Mouse (Mus musculus) lung, embryonic 15.5 days (tissue): ENCODE measurements at regions not wholly inside any gene's neighbourhood (a gene's known extent, or its start where the extent isn't known, plus 50 kb on each side); places are given as distances from the start of the nearest gene placed in this dataset.
A peak's percentile ranks its signal among the peaks of the same experiment; 100 is the strongest.

ENCODE experiments used
- ATAC-seq: fragments of 200-750 bp; cut with Nextera tagmentation; 2 replicates; pipeline ENCODE4 v1.8.0; 2017; ENCODE audit warnings: moderate number of reproducible peaks, borderline replicate concordance; ENCODE audit not compliant: low FRiP score, low TSS enrichment; ENCODE audit errors: extremely low read depth
- H3K27ac ChIP-seq: fragments of 300-500 bp; sonication (generic); 2 replicates; pipeline ENCODE4 v1.5.1; 2015; ENCODE audit warnings: moderate library complexity, mild to moderate bottlenecking, inconsistent platforms
- H3K27me3 ChIP-seq: fragments of 300-500 bp; sonication (generic); 2 replicates; pipeline ENCODE4 v1.6.1; 2015; ENCODE audit warnings: inconsistent platforms
- H3K36me3 ChIP-seq: fragments of 300-500 bp; sonication (generic); 2 replicates; pipeline ENCODE4 v1.6.1; 2015; ENCODE audit warnings: inconsistent platforms
- H3K4me1 ChIP-seq: fragments of 300-500 bp; sonication (generic); 2 replicates; pipeline ENCODE4 v1.6.1; 2015; ENCODE audit warnings: inconsistent platforms
- H3K4me2 ChIP-seq: fragments of 300-500 bp; sonication (generic); 2 replicates; pipeline ENCODE4 v1.6.1; 2015; ENCODE audit warnings: inconsistent platforms, mild to moderate bottlenecking, moderate library complexity
- H3K4me3 ChIP-seq: fragments of 300-500 bp; sonication (generic); 2 replicates; pipeline ENCODE4 v1.5.1; 2015; ENCODE audit warnings: mild to moderate bottlenecking, inconsistent platforms
- H3K9ac ChIP-seq: fragments of 300-500 bp; sonication (generic); 2 replicates; pipeline ENCODE4 v1.6.1; 2015; ENCODE audit warnings: inconsistent platforms
- H3K9me3 ChIP-seq: fragments of 300-500 bp; sonication (generic); 2 replicates; pipeline ENCODE4 v1.6.1; 2016; ENCODE audit warnings: inconsistent platforms
- WGBS: fragments of 180-500 bp; shearing (Covaris S2); methylation state at CpG from one replicate; pipeline ENCODE4 v1.1.7; 2015; 5-methylcytosine and 5-hydroxymethylcytosine counted together

DNA sequence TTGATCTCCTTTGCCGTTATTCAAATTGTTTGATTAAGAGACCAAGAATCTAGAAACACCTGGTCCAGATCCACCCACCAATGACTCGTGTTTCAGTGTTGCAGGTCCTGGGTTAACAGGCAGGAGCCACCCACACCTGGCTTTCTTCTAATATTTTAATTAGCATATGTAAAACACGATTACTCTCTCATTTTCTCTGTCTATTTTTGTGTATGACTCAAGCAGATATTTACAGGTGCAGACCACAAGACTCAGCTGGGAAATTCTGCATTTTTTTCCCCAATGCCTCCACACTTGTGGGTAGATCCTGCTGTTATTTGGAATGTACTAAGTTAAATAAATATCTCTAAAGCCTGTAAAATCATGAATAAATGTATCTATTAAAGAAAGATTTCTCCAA lies 245.3 kb upstream of the Crbn start:
- 68% methylated on average over 3 of the region's 3 CpGs for WGBS

DNA sequence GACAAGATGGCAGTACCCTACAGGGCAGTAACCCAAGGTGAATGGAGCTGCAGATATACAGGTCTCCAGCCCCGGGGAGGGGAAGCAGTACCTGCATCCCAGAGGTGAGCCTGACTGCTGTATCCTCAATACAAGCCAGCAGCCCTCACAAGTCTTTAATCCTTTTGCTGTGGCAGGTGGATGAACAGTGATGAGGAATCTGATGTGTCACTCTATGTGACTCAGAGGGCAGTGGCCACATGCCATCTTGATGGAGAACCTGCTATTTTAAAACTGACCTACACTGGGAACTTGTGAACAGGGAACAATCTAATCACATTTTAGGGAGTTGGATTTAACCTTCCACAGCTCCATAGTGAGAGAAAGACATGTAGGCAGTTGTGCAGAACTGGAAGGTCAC lies 251.7 kb upstream of the Crbn start:
- no peak for ATAC-seq
- Histone ChIP-seq H3K4me3 (no peak overlapping the region), H3K4me2 (no peak overlapping the region), H3K27ac (no peak overlapping the region), H3K9ac (no peak overlapping the region), H3K4me1 (no peaks in the 10 kb centered on the region), H3K27me3 (no peaks in the 10 kb centered on the region), H3K36me3 (no peaks in the 10 kb centered on the region), H3K9me3 (no peaks in the 10 kb centered on the region)
- 61% methylated on average over 1 of the region's 1 CpGs for WGBS

More for the DNA sequence above, 245.3 kb upstream of the Crbn start:
- H3K36me3 ChIP-seq: no peaks in the 10 kb centered on the region
- no peaks in the 10 kb centered on the region for H3K4me1 ChIP-seq
- no peak overlapping the region for H3K4me2 ChIP-seq
- no peak overlapping the region for H3K9ac ChIP-seq
- H3K4me3 ChIP-seq: no peak overlapping the region
- no peak for ATAC-seq
- no peak overlapping the region for H3K27ac ChIP-seq
- H3K27me3 ChIP-seq: no peaks in the 10 kb centered on the region
- H3K9me3 ChIP-seq: no peaks in the 10 kb centered on the region

DNA sequence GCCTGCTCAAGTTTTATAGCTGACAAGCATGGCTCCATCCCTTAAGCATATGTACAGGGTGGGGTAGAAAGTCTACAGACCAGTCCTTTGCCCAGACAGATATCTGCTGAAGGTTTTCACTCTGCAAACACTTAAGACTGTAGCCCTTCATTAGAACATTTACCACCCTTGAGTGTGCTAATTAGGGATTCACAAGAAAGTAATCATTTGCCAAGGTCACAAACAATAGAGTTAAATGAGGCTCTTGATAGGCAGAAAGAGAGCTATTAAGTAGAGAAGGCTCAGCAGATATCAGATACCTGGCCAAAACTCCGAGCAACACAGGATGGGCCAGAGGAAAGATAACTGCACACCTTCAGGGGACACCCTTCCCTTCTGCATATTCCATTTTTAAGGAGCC lies 252.3 kb upstream of the Crbn start:
- no peak for ATAC-seq
- WGBS: 75% methylated on average over 1 of the region's 1 CpGs
- no peak overlapping the region for H3K4me2 ChIP-seq

DNA sequence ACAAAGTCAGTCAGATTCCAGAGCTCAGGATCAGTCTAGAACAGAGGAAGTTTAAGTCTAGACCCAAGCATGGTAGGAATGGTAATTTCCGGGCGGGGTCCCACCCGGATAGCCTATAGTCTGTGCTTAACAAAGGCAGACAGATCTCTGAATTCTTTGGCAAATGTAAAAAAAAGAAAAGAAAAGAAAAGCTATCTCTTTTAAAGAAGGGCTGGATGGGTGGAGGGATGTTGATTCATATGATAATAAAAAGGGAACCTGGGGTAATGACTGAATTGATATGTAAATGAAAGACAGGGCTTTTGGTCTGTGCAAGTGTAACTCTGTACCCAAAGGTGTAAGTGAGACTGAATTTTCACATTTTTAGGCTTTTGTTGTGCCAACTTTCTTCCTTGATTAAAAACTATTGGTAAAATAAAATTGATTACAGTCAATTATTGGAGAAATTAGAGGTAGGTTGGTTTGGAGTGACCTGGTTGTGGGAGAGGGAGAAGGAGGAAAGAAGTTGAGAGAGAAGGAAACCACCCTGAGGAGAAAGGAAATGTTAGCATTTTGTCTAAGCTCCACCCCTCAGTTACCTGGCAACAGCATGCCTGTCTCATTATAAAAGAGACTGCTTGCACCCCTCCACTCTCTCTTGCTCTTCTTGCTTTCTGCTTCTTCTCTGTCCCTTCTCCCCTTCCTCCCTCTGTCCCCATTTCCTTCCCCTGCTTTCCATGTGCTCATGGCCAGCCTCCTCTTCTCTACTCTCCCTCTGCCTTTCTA lies 259.3 kb upstream of the Crbn start:
- Histone ChIP-seq H3K4me2 (no peak overlapping the region), H3K36me3 (no peaks in the 10 kb centered on the region), H3K4me1 (no peaks in the 10 kb centered on the region), H3K9ac (no peak overlapping the region), H3K27me3 (no peaks in the 10 kb centered on the region), H3K9me3 (no peaks in the 10 kb centered on the region), H3K4me3 (no peak overlapping the region), H3K27ac (no peak overlapping the region)
- no peak for ATAC-seq
- WGBS: 89% methylated on average over 3 of the region's 3 CpGs

More for the DNA sequence above, 252.3 kb upstream of the Crbn start:
- H3K9me3 ChIP-seq: no peaks in the 10 kb centered on the region
- H3K36me3 ChIP-seq: no peaks in the 10 kb centered on the region
- H3K27me3 ChIP-seq: no peaks in the 10 kb centered on the region
- no peak overlapping the region for H3K9ac ChIP-seq
- no peak overlapping the region for H3K4me3 ChIP-seq
- no peaks in the 10 kb centered on the region for H3K4me1 ChIP-seq
- no peak overlapping the region for H3K27ac ChIP-seq

DNA sequence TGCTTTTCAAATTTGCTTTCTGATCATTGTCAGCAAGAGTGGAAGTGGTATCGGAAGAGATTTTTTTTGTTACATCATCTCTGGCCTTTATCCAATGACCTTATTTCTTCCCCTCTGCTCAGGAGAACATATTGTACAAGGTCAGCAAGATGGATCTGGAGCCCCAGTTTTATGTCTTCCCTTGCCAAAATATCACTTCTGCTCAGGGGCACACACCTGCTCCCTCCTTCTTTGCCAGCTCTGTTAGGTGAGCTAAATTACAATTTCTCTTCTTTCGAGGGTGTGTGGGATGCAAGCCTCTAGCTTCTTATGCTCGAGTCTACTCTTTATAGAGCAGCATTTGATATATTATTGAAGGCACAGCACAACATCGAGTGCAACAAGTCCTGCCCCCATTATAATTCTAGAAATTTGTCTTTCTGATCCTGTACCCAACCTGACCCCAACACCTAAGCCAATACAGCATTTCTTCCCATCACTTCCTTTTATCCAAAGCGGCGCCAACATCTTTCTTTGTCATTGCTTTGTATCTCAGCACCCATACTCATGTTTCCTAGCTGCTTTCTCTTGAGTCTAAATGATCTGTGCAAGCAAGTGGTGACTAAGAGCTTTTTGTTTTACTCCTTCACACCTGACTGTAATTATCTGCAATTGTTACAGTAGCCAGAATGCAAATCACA lies 263.1 kb upstream of the Crbn start:
- H3K9ac ChIP-seq: no peak overlapping the region
- H3K4me1 ChIP-seq: no peaks in the 10 kb centered on the region
- no peak overlapping the region for H3K27ac ChIP-seq
- no peaks in the 10 kb centered on the region for H3K36me3 ChIP-seq
- no peak overlapping the region for H3K4me2 ChIP-seq
- no peak overlapping the region for H3K4me3 ChIP-seq
- H3K27me3 ChIP-seq: no peaks in the 10 kb centered on the region
- WGBS: 79% methylated on average over 6 of the region's 6 CpGs
- H3K9me3 ChIP-seq: no peaks in the 10 kb centered on the region
- no peak for ATAC-seq

DNA sequence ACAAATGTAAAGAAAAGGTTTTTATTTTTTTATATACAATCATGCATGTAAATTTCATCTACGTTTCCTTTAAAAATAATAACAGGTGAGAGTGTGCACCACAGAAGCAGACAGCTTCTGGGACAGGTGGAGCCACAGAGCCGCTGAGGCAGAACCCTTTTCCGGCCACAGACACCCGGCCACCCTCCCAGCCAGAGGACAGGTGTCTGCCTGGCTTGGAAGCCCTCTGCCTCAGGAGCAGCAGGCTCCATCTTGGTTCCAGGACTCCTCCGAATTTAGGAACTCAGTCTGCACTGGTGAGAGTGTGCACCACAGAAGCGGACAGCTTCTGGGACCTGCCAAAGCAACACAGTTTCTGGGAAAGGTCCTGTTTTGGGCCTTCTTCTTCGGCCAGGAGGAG lies 270.6 kb upstream of the Crbn start:
- H3K27ac ChIP-seq: no peak overlapping the region
- H3K4me1 ChIP-seq: no peaks in the 10 kb centered on the region
- no peaks in the 10 kb centered on the region for H3K9me3 ChIP-seq
- H3K4me2 ChIP-seq: no peak overlapping the region
- WGBS: 78% methylated on average over 7 of the region's 7 CpGs
- no peak for ATAC-seq
- H3K27me3 ChIP-seq: no peaks in the 10 kb centered on the region
- H3K4me3 ChIP-seq: no peak overlapping the region
- H3K9ac ChIP-seq: no peak overlapping the region
- no peaks in the 10 kb centered on the region for H3K36me3 ChIP-seq

DNA sequence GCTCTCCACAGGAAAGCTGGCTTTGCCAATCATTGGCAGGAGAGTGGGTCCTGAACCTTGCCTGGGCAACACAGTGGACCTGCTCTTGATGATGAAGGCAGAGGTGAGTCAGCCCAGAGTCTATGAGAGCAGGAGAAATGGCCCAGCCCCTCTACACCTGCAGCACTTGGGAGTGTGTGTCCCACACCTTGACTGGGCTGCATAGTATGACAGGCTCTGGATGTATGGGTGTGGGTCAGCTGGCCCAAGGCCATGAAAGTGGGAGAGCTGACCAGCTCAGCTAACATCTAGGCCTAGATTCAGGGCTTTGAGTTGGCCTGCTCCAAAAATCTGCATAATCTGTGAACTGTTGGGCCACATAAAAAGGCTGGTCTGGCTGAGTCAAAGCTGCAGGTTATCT lies 292.7 kb upstream of the Crbn start:
- H3K4me2 ChIP-seq: no peak overlapping the region
- no peaks in the 10 kb centered on the region for H3K9me3 ChIP-seq
- H3K9ac ChIP-seq: no peak overlapping the region
- H3K27me3 ChIP-seq: no peaks in the 10 kb centered on the region
- no peaks in the 10 kb centered on the region for H3K36me3 ChIP-seq
- ATAC-seq: peak; percentile 35; the same call in 1 of the 2 replicates
- no peak overlapping the region for H3K4me3 ChIP-seq
- H3K27ac ChIP-seq: no peak overlapping the region
- H3K4me1 ChIP-seq: no peaks in the 10 kb centered on the region

DNA sequence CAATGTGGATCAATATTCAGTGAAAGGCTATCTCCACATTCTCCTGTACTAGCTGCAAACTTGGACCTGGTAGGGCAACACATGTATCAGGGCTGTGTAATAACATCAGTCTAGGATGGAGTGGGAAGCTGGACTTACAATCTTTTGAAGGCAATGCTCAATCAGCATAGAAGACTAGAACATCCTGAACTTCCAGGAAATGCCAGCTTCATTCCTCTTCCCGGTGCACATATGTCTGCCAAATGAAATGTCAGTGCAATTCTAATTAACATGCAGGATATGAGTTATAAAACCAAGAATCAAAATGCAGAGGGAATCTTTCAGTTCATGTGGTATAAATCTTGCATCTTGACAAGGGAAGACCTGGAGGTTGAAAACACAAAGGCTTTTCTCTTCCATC lies 328.8 kb upstream of the Crbn start:
- no peaks in the 10 kb centered on the region for H3K4me1 ChIP-seq
- H3K4me2 ChIP-seq: no peak overlapping the region
- 84% methylated on average over 1 of the region's 1 CpGs for WGBS
- ATAC-seq: no peak
- H3K9me3 ChIP-seq: no peaks in the 10 kb centered on the region
- H3K9ac ChIP-seq: no peak overlapping the region
- no peaks in the 10 kb centered on the region for H3K36me3 ChIP-seq
- H3K27ac ChIP-seq: no peak overlapping the region
- H3K4me3 ChIP-seq: no peak overlapping the region
- H3K27me3 ChIP-seq: no peaks in the 10 kb centered on the region

DNA sequence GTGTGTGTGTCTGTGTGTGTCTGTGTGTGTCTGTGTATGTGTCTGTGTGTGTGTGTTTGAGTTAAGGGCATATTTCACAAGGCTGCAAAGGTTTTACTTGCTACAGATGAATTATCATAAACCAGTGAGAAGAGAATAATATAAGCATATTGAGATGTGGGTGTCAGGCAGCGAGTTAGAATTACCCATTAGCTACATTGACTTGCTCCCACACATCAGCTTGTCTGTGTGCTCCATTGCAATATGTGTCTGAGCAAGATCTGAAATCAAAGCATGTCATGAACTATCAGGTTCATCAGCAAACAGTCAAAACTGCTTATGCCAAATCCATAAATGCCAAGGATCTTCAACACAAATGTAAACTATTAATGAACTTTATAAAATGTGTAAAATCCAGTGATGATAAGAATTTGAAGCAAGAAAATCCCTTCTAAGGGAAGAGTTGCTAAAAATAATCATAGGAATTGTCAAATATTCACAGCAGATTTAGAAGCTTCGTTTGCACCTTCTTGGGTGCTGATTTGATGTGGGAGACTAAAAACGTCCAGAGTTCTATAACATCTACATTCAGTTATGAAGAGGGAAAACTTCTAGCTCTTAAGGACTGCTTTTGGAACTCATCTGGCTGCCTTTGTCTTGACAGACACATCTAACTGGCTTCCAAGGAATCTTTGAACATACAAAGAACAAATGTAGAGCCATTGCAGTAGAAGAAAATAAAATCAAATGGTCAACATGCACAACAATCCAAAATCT lies 361.7 kb upstream of the Lrrn1 start:
- H3K4me3 ChIP-seq: no peak overlapping the region
- no peaks in the 10 kb centered on the region for H3K4me1 ChIP-seq
- H3K27me3 ChIP-seq: no peaks in the 10 kb centered on the region
- no peak overlapping the region for H3K9ac ChIP-seq
- H3K36me3 ChIP-seq: no peaks in the 10 kb centered on the region
- no peak overlapping the region for H3K4me2 ChIP-seq
- H3K9me3 ChIP-seq: no peaks in the 10 kb centered on the region
- H3K27ac ChIP-seq: no peak overlapping the region
- no peak for ATAC-seq
- 49% methylated on average over 3 of the region's 3 CpGs for WGBS

DNA sequence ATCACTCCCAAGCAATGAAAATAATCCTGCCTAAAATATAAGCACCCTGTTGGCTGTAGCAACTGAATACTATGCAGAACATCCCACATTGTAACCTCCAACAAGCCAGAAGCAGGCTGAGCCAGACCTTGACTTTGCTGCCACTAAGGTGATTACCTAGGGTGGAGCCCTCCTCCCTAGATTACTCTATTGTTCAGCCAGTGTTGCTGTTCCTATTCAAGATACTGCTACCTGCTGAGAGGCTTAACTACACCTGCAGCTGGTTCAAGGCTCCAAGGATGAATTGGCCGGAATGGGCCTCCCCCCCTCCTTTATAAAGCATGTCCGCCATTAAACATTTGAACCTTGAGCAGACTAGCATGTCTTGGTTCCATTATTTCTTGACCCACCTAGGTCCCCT lies 311.3 kb upstream of the Lrrn1 start:
- H3K9ac ChIP-seq: no peak overlapping the region
- no peaks in the 10 kb centered on the region for H3K4me1 ChIP-seq
- no peaks in the 10 kb centered on the region for H3K36me3 ChIP-seq
- H3K4me3 ChIP-seq: no peak overlapping the region
- no peak for ATAC-seq
- 73% methylated on average over 2 of the region's 2 CpGs for WGBS
- H3K9me3 ChIP-seq: no peaks in the 10 kb centered on the region
- H3K27ac ChIP-seq: no peak overlapping the region
- no peaks in the 10 kb centered on the region for H3K27me3 ChIP-seq
- no peak overlapping the region for H3K4me2 ChIP-seq

DNA sequence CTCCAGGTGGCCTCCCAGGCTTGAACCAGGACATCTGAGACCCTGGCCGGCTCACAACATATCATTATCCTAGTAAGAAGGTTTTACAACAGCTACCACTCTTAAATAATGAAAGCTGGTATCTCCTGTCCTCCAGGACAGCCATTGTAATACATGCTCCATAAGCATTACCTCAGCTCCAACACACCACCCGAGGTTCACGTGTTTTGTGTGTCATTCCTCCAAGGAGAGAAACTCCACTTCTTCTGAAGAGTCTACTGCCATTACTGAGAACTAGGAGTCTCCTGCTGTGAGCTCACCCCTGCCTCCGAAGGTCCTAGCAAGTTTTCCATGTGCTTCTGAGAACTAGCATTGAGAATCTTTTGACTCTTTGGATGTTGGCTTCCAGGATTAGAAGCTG lies 310.8 kb upstream of the Lrrn1 start:
- no peak for ATAC-seq
- no peaks in the 10 kb centered on the region for H3K36me3 ChIP-seq
- 76% methylated on average over 4 of the region's 4 CpGs for WGBS
- H3K4me3 ChIP-seq: no peak overlapping the region
- H3K4me2 ChIP-seq: no peak overlapping the region
- H3K4me1 ChIP-seq: no peaks in the 10 kb centered on the region
- no peak overlapping the region for H3K9ac ChIP-seq
- H3K27ac ChIP-seq: no peak overlapping the region
- H3K27me3 ChIP-seq: no peaks in the 10 kb centered on the region
- no peaks in the 10 kb centered on the region for H3K9me3 ChIP-seq

DNA sequence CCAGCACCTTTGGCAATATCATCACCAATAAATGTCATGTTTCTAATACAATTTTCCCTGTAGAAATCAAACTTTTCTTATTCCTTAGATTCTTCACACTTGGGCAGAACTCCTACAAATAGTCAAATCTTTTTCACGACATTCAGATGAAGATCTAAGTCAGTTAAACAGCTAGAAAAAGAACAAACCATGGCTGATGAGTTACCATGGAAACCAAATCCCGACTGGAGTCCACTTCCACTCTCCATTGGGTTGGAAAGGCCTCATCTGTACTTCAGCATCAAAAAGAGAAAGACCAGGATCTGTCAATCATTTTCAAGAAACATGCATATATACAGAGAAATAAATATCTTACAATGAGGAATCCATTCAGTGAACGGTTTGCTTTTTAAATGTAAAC lies 307.0 kb upstream of the Lrrn1 start:
- no peak overlapping the region for H3K27ac ChIP-seq
- no peak for ATAC-seq
- no peaks in the 10 kb centered on the region for H3K27me3 ChIP-seq
- no peak overlapping the region for H3K4me2 ChIP-seq
- H3K9ac ChIP-seq: no peak overlapping the region
- no peaks in the 10 kb centered on the region for H3K36me3 ChIP-seq
- H3K4me1 ChIP-seq: no peaks in the 10 kb centered on the region
- no peaks in the 10 kb centered on the region for H3K9me3 ChIP-seq
- 68% methylated on average over 3 of the region's 3 CpGs for WGBS
- no peak overlapping the region for H3K4me3 ChIP-seq
